Mouse (Mus musculus): Measurements from ENCODE around the gene Pank4.

The Pank4 gene

DNA sequence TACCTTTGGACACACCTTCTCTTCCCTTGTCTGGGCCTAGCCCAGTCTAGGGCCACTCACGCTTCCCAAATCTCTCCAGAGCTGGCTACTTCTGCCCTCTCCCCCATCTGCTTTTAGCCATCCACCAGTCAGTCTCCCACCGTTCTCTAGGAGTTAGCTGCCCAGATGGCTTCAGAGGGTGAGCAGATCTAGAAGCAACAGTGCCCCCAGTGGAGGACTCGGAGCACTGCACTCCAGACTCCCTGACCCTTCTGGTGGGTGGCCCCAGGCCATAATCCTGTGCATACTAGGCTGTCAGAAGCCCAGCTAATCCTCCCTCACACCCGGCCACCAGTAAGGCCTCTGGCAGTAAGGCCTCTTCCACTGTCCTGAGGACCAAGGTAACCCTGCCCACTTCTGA is 48.9 kb downstream of the Pank4 start:
- peak; percentile 72 for DNase-seq (ENCODE audit: low read depth)

DNA sequence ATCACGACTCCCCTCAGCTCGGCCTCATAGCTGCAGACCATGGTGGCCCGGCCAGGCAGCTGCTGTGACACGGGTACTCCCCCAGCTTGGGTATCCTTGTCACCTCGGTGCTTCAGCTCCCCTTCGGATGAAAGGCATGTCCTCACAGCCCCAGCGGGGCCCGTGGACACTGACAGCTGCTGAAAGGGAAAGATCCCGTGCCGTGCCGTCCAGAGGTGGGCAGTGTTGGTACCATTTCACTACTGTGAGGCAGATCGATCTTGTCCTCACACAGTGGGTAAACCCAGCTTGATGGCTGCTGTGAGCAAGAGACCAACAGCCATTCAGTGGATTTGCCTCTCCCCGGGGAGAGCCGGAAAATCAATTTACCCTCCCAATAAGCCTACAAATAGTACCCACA is 50.3 kb downstream of the Pank4 start:
- no peak for DNase-seq (ENCODE audit: low read depth)

- no peak for DNase-seq (ENCODE audit: low read depth)
Measured at GRCm38 (mm10) chr4:155014791-155015190, 50.9 kb downstream of the Pank4 start.

- DNase-seq (ENCODE audit: low read depth): no peak
Measured at GRCm38 (mm10) chr4:155015550-155015949, 51.6 kb downstream of the Pank4 start.

DNA sequence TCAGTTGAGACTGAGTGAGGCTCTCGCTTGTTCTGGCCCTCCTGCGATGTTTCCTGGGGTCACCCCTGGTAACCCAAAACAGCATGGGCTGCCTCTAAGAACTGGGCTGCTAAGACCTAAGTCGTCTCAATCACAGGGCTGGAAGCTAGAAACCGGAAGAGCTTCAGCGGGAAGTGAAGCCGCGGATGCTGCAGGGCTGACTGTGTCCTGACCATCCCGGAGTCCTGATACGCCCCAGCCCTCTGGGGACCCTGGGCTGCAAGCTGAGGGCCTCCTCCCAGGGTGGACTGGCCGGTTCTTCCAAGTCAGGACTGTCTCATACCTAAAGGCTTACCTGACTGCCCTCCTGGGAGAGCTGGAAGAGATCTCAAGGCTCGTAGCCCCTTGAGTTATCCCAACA is 52.9 kb downstream of the Pank4 start:
- no peak for DNase-seq (ENCODE audit: low read depth)

GRCm38 (mm10) chr4:155017253-155017878 is 53.4 kb downstream of the Pank4 start:
- no peak for DNase-seq (ENCODE audit: low read depth)

DNA sequence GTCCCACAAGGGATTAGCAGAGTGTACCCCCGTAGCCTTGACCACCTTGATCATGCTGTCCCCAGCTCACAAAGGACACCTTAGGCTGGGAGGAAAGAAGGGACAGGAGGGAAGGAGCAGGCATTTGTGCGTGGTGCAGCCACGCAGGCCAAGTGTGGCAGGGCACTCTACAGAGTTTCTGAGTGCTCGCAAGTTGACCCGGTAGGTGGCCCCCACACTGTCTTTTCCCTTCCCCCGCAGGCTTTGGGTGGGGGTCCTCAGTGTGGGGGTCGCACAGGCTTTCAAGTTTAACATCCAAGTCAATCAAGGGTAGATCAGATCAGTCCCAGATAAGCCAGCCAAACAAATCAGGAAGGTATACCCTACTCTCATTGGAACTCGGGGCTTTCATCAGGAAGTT is 54.1 kb downstream of the Pank4 start:
- no peak for DNase-seq (ENCODE audit: low read depth)

- DNase-seq (ENCODE audit: low read depth): peak; percentile 27
Measured at GRCm38 (mm10) chr4:155018601-155019335, 54.8 kb downstream of the Pank4 start.

- DNase-seq (ENCODE audit: low read depth): peak; percentile 22
Measured at GRCm38 (mm10) chr4:155019336-155019847, 55.5 kb downstream of the Pank4 start.

DNA sequence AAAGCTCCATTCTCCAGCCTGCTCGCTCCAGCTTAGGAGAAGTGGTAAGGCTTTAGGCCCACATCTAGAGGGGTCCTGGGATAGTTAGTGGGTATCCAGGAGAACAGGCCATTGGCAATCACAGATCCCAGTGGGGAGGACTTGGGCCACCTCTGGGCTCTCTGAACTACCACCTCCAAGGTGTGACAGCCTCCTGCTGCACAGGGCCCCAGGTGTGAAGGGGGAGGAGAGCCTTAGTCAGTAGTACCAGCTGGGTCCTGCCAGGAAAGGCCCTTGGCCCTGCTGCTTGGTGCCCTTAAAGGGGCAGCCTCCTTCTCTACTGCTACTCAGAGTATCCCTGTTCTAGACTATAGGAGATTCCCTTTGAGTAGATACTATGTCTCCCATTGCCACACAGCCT is 56.2 kb downstream of the Pank4 start:
- no peak for DNase-seq (ENCODE audit: low read depth)

GRCm38 (mm10) chr4:155020813-155021212 is 56.9 kb downstream of the Pank4 start:
- DNase-seq (ENCODE audit: low read depth): no peak

DNA sequence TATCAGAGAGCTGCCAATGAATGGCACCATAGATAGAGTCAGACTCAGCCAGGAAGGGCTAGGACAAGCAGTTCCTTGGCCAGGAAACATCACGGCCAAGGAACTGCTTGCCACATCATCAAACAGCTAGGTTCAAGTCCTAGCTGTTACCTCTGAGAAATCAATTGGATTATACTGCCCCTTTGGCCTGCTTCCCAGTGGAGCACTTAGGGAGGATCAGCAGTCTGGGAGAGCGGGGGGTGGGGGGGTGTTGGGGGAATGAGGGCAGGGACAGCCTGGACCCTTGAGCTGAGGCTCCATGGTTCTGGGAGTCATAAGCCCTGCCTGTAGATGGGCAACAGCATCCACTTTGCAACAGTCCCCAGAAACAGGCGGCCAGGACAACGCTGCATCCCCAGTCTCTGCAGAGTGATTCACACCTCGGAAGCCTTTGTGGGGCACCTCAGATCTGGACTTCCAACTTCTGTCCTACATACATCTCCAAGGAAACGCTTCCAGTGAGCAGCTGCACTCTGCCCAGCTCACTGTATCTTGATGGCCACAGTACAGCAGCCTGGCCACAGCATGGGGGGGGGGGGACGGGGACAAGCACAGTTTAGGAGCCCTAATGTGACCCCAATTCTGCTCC is 58.4 kb downstream of the Pank4 start:
- DNase-seq (ENCODE audit: low read depth): no peak

GRCm38 (mm10) chr4:155024170-155025010 is 60.5 kb downstream of the Pank4 start:
- no peak for DNase-seq (ENCODE audit: low read depth)
